Mouse (Mus musculus): ENCODE measurements at regions not wholly inside any gene's neighbourhood (a gene's known extent, or its start where the extent isn't known, plus 50 kb on each side); places are given as distances from the start of the nearest gene placed in this dataset.

DNA sequence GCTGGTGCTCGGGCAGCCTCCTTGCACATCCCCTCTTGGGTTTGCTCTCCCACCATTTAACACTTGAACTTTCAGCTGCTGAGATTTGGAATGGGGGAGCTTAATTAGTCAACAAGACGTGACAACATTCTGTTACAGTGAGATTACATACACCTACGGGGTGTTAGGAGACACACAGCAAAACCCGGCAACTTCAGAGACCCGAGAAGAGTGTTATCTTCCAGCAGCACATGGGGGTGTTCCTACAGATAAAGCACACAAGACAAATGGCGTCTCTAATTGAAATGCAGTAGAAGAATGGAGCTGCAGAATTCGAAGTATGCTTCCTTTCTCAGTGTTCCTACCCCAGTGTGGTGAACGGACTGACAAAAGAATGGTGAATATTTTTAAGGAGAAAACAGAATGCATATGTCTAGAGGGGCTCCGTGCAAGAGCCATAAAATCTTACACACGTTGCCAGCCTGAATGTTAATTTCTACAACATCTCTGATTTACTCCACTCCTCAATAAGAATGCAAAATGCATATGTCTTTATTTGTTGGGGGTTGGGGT lies 215.2 kb downstream of the Sox11 start:
- Histone ChIP-seq H3K4me3 (ENCODE audit: low read depth, low read length) (no peak overlapping the region), H3K36me3 (ENCODE audit: insufficient read depth) (no peaks in the 10 kb centered on the region), H3K27ac (ENCODE audit: low read depth) (no peak overlapping the region), H3K4me1 (ENCODE audit: insufficient read depth) (no peaks in the 10 kb centered on the region), H3K27me3 (ENCODE audit: insufficient read depth, low read length) (no peaks in the 10 kb centered on the region), H3K4me2 (no peak overlapping the region), H3K9me3 (ENCODE audit: low read depth, low read length) (no peaks in the 10 kb centered on the region), H3K9ac (no peak overlapping the region)
- ATAC-seq (ENCODE audit: insufficient read depth): no peak
- DNase-seq: no peak
- TF ChIP-seq CTCF (IDR thresholded peaks at IDR 0.05; ENCODE audit: low read depth): no peak
- whole genome bisulfite sequencing: 19% methylated on average over 10 of the region's 10 CpGs

DNA sequence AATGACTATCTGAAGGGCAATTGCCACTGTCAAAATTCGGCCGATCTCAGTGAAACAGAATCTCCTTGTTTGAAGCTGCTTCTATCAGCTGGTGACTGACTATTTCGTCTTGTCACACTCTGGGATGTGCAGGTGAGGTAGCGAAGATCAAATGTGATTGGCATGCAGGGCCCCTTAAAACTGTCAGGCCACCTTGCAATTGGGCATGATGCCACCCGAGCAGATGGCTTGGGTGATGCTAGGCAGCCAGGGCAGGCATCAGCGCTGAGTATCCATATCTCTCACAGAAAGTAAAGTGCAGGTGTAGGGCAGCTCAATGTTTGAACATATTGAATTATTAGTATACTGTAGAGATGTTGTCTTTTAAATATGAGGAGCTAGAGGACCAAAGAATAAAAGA lies 223.8 kb downstream of the Sox11 start:
- H3K27ac ChIP-seq (ENCODE audit: low read depth): no peak overlapping the region
- H3K9ac ChIP-seq: no peak overlapping the region
- H3K4me1 ChIP-seq (ENCODE audit: insufficient read depth): no peaks in the 10 kb centered on the region; the same call in 1 of the 2 replicates
- H3K4me3 ChIP-seq (ENCODE audit: low read depth, low read length): no peak overlapping the region
- no peak for TF ChIP-seq CTCF (IDR thresholded peaks at IDR 0.05; ENCODE audit: low read depth)
- H3K9me3 ChIP-seq (ENCODE audit: low read depth, low read length): no peaks in the 10 kb centered on the region
- ATAC-seq (ENCODE audit: insufficient read depth) (no peak), DNase-seq (no peak)
- no peaks in the 10 kb centered on the region for H3K36me3 ChIP-seq (ENCODE audit: insufficient read depth)
- no peak overlapping the region for H3K4me2 ChIP-seq
- WGBS: 80% methylated on average over 6 of the region's 6 CpGs
- no peaks in the 10 kb centered on the region for H3K27me3 ChIP-seq (ENCODE audit: insufficient read depth, low read length)

DNA sequence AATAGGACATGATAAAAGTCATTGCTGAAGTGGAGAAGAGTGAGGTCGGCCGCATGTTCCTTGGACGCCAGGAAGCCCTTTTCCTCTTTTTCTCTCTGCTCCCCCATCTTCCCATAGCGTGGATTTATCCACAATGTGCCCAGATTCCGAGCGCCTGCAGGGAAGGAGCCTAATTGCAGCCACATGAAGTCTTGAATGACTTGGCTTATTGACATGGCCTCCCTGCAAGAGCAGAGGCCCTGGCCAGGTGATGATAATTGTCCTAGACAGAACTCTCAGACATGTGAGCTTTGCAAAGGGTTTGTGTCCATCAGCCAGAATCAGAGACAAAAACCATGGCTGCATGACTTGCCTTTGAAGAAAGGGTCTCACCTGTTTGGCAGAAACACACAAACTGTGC lies 227.0 kb downstream of the Sox11 start:
- TF ChIP-seq CTCF (IDR thresholded peaks at IDR 0.05; ENCODE audit: low read depth): no peak
- Histone ChIP-seq H3K9ac (no peak overlapping the region), H3K27me3 (ENCODE audit: insufficient read depth, low read length) (no peaks in the 10 kb centered on the region), H3K9me3 (ENCODE audit: low read depth, low read length) (no peaks in the 10 kb centered on the region), H3K4me2 (no peak overlapping the region), H3K4me3 (ENCODE audit: low read depth, low read length) (no peak overlapping the region), H3K36me3 (ENCODE audit: insufficient read depth) (no peaks in the 10 kb centered on the region), H3K4me1 (ENCODE audit: insufficient read depth) (no peaks in the 10 kb centered on the region; the same call in 1 of the 2 replicates), H3K27ac (ENCODE audit: low read depth) (no peak overlapping the region)
- no peak for ATAC-seq (ENCODE audit: insufficient read depth)
- no peak for DNase-seq
- WGBS: 88% methylated on average over 6 of the region's 6 CpGs

- 80% methylated on average over 9 of the region's 9 CpGs for WGBS
Measured at GRCm38 (mm10) chr12:27104925-27105571, 237.3 kb downstream of the Sox11 start.

DNA sequence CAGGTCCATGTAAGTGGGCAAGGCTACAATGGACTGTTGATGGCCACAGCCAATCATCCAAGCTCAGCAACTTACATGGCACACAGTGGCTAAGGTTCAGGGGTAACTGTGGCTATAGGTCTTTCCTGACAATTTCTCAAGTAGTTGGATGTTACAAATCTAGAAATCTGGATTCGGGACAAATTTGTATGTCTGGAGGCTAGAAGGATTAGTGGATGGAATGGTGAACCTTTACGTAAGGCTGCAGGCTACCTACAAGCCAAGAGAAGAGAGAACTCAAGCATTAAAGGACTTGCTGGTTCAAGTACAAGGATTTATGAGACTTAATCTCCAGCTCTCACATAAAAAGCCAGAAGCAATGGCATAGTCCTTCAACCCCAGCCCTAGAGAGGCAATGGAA lies 239.4 kb downstream of the Sox11 start:
- 86% methylated on average over 2 of the region's 2 CpGs for WGBS
- Histone ChIP-seq H3K4me3 (ENCODE audit: low read depth, low read length) (no peak overlapping the region), H3K9me3 (ENCODE audit: low read depth, low read length) (no peaks in the 10 kb centered on the region), H3K27ac (ENCODE audit: low read depth) (no peak overlapping the region), H3K4me1 (ENCODE audit: insufficient read depth) (no peaks in the 10 kb centered on the region), H3K36me3 (ENCODE audit: insufficient read depth) (no peaks in the 10 kb centered on the region), H3K27me3 (ENCODE audit: insufficient read depth, low read length) (no peaks in the 10 kb centered on the region), H3K9ac (no peak overlapping the region), H3K4me2 (no peak overlapping the region)
- no peak for DNase-seq
- TF ChIP-seq CTCF (IDR thresholded peaks at IDR 0.05; ENCODE audit: low read depth): no peak
- ATAC-seq (ENCODE audit: insufficient read depth): no peak

More at GRCm38 (mm10) chr12:27104925-27105571, 237.3 kb downstream of the Sox11 start:
- no peak overlapping the region for H3K9ac ChIP-seq
- no peaks in the 10 kb centered on the region for H3K4me1 ChIP-seq (ENCODE audit: insufficient read depth)
- no peaks in the 10 kb centered on the region for H3K27me3 ChIP-seq (ENCODE audit: insufficient read depth, low read length)
- DNase-seq: no peak
- no peak overlapping the region for H3K4me3 ChIP-seq (ENCODE audit: low read depth, low read length)
- H3K9me3 ChIP-seq (ENCODE audit: low read depth, low read length): no peaks in the 10 kb centered on the region
- no peak overlapping the region for H3K27ac ChIP-seq (ENCODE audit: low read depth)
- H3K4me2 ChIP-seq: no peak overlapping the region
- no peak for TF ChIP-seq CTCF (IDR thresholded peaks at IDR 0.05; ENCODE audit: low read depth)
- H3K36me3 ChIP-seq (ENCODE audit: insufficient read depth): no peaks in the 10 kb centered on the region
- ATAC-seq (ENCODE audit: insufficient read depth): no peak

DNA sequence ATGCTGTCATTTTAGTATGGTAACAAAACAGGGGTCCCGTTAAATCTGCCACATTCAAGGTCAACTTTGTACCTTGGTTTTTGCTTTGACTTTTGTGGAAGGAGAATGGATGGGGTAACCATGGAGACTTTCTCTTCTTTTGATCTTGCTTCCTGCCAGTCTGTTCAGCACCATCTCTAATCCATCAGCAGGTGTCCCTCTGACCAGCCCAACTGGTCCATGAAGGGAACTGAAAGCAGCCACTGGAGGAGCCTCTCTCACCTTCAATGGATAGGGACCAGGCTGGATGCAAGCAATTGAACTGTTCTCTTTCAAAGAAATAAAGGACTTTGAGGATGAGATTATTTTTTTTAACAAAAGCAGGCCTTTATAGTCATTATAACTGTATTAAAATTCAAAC lies 253.2 kb downstream of the Sox11 start:
- Histone ChIP-seq H3K4me1 (ENCODE audit: insufficient read depth) (no peaks in the 10 kb centered on the region), H3K4me3 (ENCODE audit: low read depth, low read length) (no peak overlapping the region), H3K27ac (ENCODE audit: low read depth) (no peak overlapping the region), H3K36me3 (ENCODE audit: insufficient read depth) (no peaks in the 10 kb centered on the region), H3K4me2 (no peak overlapping the region), H3K27me3 (ENCODE audit: insufficient read depth, low read length) (no peaks in the 10 kb centered on the region), H3K9me3 (ENCODE audit: low read depth, low read length) (no peaks in the 10 kb centered on the region), H3K9ac (no peak overlapping the region)
- no peak for DNase-seq
- WGBS: 79% methylated on average over 1 of the region's 1 CpGs
- no peak for ATAC-seq (ENCODE audit: insufficient read depth)
- no peak for TF ChIP-seq CTCF (IDR thresholded peaks at IDR 0.05; ENCODE audit: low read depth)

DNA sequence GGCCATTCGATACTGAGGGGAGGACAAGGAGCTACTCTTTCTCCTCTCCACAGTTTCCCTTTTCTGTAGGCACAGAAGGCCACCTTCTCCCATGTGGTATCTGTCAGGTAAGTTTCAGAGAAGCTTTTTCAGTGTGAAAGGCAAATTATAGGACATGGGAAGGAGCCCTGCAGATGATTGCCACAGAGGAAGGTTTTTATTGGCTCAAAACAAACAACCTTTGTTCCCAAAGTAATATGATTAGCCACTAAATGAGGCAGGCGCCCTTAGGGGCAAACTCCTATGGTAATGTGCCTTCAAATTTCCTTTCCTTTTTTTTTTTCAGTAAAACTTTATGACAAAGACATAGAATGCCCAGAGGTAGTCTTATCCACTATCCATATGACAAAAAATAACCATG lies 256.5 kb downstream of the Sox11 start:
- Histone ChIP-seq H3K4me1 (ENCODE audit: insufficient read depth) (no peaks in the 10 kb centered on the region), H3K4me2 (no peak overlapping the region), H3K36me3 (ENCODE audit: insufficient read depth) (no peaks in the 10 kb centered on the region), H3K27ac (ENCODE audit: low read depth) (no peak overlapping the region), H3K27me3 (ENCODE audit: insufficient read depth, low read length) (no peaks in the 10 kb centered on the region), H3K4me3 (ENCODE audit: low read depth, low read length) (no peak overlapping the region), H3K9ac (no peak overlapping the region), H3K9me3 (ENCODE audit: low read depth, low read length) (no peaks in the 10 kb centered on the region)
- WGBS: 86% methylated on average over 2 of the region's 2 CpGs
- ATAC-seq (ENCODE audit: insufficient read depth) (no peak), DNase-seq (no peak)
- TF ChIP-seq CTCF (IDR thresholded peaks at IDR 0.05; ENCODE audit: low read depth): no peak

Measured in lung, embryonic 14.5 days (tissue).